In genomic region chr5:96417121-96417520, GRCm38 (mm10) we compare ENCODE assay signal across 25 mouse cellular contexts. TPM values are rescaled to one million over a fixed set of nuclear protein-coding genes. Genes with fewer than 3 reads are reported as not detected.
DNase-seq lines count a peak whose midpoint lies in the region; ATAC-seq and TF ChIP-seq lines count a peak whose summit lies in the region.
"Had no signal": no experiment of that assay in that cellular context is flagged by ENCODE, and none has a peak within 500 bp of the region (broad histone marks: within the 10 kb centered on the region; RNA-seq: fewer than 3 reads in every experiment).

No protein-coding gene starts in this region.

- H3K27me3 ChIP-seq in forebrain, postnatal 0 days (ENCODE audit: insufficient read depth, low read length): no peaks in the 10 kb centered on the region
- no peaks in the 10 kb centered on the region for H3K27me3 ChIP-seq in forebrain, embryonic 12.5 days
- H3K27me3 ChIP-seq: embryonic facial prominence, embryonic 13.5 days; hindbrain, embryonic 13.5 days; intestine, embryonic 15.5 days had no signal

- H3K36me3 ChIP-seq in forebrain, postnatal 0 days (ENCODE audit: insufficient read depth): no peaks in the 10 kb centered on the region
- H3K36me3 ChIP-seq in forebrain, embryonic 12.5 days (replicated peaks): no peaks in the 10 kb centered on the region
- H3K36me3 ChIP-seq: embryonic facial prominence, embryonic 10.5 days; embryonic facial prominence, embryonic 13.5 days; hindbrain, embryonic 10.5 days; hindbrain, embryonic 13.5 days; intestine, embryonic 15.5 days had no signal

- peaks cover 4% of the 10 kb centered on the region; the same call in 1 of the 2 replicates for H3K4me1 ChIP-seq in forebrain, postnatal 0 days (ENCODE audit: insufficient read depth)
- H3K4me1 ChIP-seq in forebrain, embryonic 12.5 days: no peaks in the 10 kb centered on the region
- H3K4me1 ChIP-seq: hindbrain, embryonic 13.5 days; intestine, embryonic 15.5 days had no signal

- no peaks in the 10 kb centered on the region for H3K9me3 ChIP-seq in forebrain, postnatal 0 days (ENCODE audit: low read length)
- H3K9me3 ChIP-seq in forebrain, embryonic 12.5 days: no peaks in the 10 kb centered on the region
- H3K9me3 ChIP-seq: embryonic facial prominence, embryonic 10.5 days; embryonic facial prominence, embryonic 13.5 days; hindbrain, embryonic 10.5 days; hindbrain, embryonic 13.5 days; intestine, embryonic 15.5 days had no signal

- no peak overlapping the region for H3K4me3 ChIP-seq in forebrain, postnatal 0 days (ENCODE audit: low read depth, low read length)
- H3K4me3 ChIP-seq in forebrain, embryonic 12.5 days (replicated peaks): no peak overlapping the region
- H3K4me3 ChIP-seq: embryonic facial prominence, embryonic 10.5 days; embryonic facial prominence, embryonic 13.5 days; erythroblast, embryonic 14.5 days; gastrocnemius, adult 2 months; hindbrain, embryonic 10.5 days; hindbrain, embryonic 13.5 days; intestine, embryonic 15.5 days had no signal

- DNase-seq in forebrain, postnatal 0 days: peak; percentile 25
- DNase-seq in left cerebral cortex, postnatal 25 days (ENCODE audit: low spot score in 2 of 2): peak; percentile 12 to 18
- no peak for DNase-seq in left cerebral cortex, adult 8-10 months (ENCODE audit: low spot score in 2 of 2)
- peak; percentile 57 for DNase-seq in brain, embryonic 14.5 days (ENCODE audit: low read depth)
- DNase-seq in cerebellum, postnatal 4 days (ENCODE audit: low spot score in 2 of 2): no peak
- DNase-seq: adrenal gland, adult 2 months; adrenal gland, postnatal 14 days; cerebellum, adult 2 months; cerebellum, adult 9-11 months; cerebellum, postnatal 25 days; embryo, embryonic 11 days; gastrocnemius, adult 2 months; gastrocnemius, postnatal 14 days; kidney, adult 11 months had no signal

- no peak for TF ChIP-seq CTCF in forebrain, postnatal 0 days (IDR thresholded peaks at IDR 0.05; ENCODE audit: low read depth)
- no peak for TF ChIP-seq CTCF in brain, embryonic 14.5 days (IDR thresholded peaks at IDR 0.05; ENCODE audit: borderline replicate concordance, extremely low read depth, insufficient read depth, insufficient read length)

- TF ChIP-seq POLR2A in brain, embryonic 14.5 days (IDR thresholded peaks at IDR 0.05; ENCODE audit: borderline replicate concordance, extremely low read depth, insufficient read depth, insufficient read length, poor library complexity, severe bottlenecking): no peak

- no peak overlapping the region for H3K27ac ChIP-seq in forebrain, postnatal 0 days (ENCODE audit: low read depth, low read length)
- no peak overlapping the region for H3K27ac ChIP-seq in forebrain, embryonic 12.5 days
- H3K27ac ChIP-seq: embryonic facial prominence, embryonic 10.5 days; embryonic facial prominence, embryonic 13.5 days; gastrocnemius, adult 2 months; hindbrain, embryonic 10.5 days; hindbrain, embryonic 13.5 days; intestine, embryonic 15.5 days had no signal

- intact Hi-C loops in left cerebral cortex, postnatal 25 days (cut with DNase I): no loop called here

- no peak overlapping the region for H3K4me2 ChIP-seq in forebrain, postnatal 0 days (ENCODE audit: low read depth)
- H3K4me2 ChIP-seq in forebrain, embryonic 12.5 days: no peak overlapping the region
- H3K4me2 ChIP-seq: embryonic facial prominence, embryonic 13.5 days; heart, embryonic 11.5 days; hindbrain, embryonic 13.5 days; intestine, embryonic 15.5 days had no signal

- H3K9ac ChIP-seq in forebrain, postnatal 0 days: no peak overlapping the region
- H3K9ac ChIP-seq in forebrain, embryonic 12.5 days: no peak overlapping the region
- H3K9ac ChIP-seq: embryonic facial prominence, embryonic 13.5 days; hindbrain, embryonic 13.5 days; intestine, embryonic 15.5 days had no signal

- ATAC-seq in forebrain, postnatal 0 days: no peak; the same call in 1 of the 2 replicates
- ATAC-seq in forebrain, embryonic 12.5 days (ENCODE audit: low FRiP score): no peak
- ATAC-seq: CD4-positive, CD25-positive, alpha-beta regulatory T cell, adult 4 months; hindbrain, embryonic 16.5 days; intestine, embryonic 15.5 days had no signal

- WGBS in forebrain, postnatal 0 days: 55% methylated on average over 4 of the region's 4 CpGs
- 87% methylated on average over 4 of the region's 4 CpGs for WGBS in forebrain, embryonic 12.5 days

RNA-seq across cellular contexts. Expression of gene Fras1, which starts 43.4 kb away (rescaled TPM):
- total RNA-seq in forebrain, postnatal 0 days (2014; rRNA removed): 4.8 and 6.2 TPM in 2 replicates
- 1.0 and 2.2 TPM in 2 replicates for polyA plus RNA-seq in forebrain, postnatal 0 days (2015; fragmentation: Nextera tagmentation; extraction: Ambion mirVana)
- polyA plus RNA-seq in forebrain, embryonic 12.5 days (2016; fragmentation: Nextera tagmentation; extraction: Ambion mirVana): 8.5 and 10.8 TPM in 2 replicates
- 10 to 100 TPM; 20.3 to 29.6 TPM for total RNA-seq in left cerebral cortex, postnatal 25 days (2021)
- total RNA-seq in left cerebral cortex, adult 8-10 months (2022): 10 to 100 TPM; 19.8 to 24.6 (median 23.4) TPM
- polyA plus RNA-seq in brain, embryonic 14.5 days (2012; rRNA removed): 3.9 and 5.9 TPM in 2 replicates
- total RNA-seq: MEL had no signal

Comparison
In these comparisons a context has a peak if more than half of its experiments do, and no peak if none do; other contexts are left out.
1. DNase-seq: peak in forebrain, postnatal 0 days (single experiment), left cerebral cortex, postnatal 25 days (2 of 2) and brain, embryonic 14.5 days (single experiment); none in left cerebral cortex, adult 8-10 months (0 of 2) and cerebellum, postnatal 4 days (0 of 2).